Mouse (Mus musculus): ENCODE results near the gene N4bp2l1. TPM values are rescaled to one million over a fixed set of nuclear protein-coding genes. Genes with fewer than 3 reads are reported as not detected.

N4bp2l1 gene
- polyA plus RNA-seq, 1 experiment from 2014 or later, result 17.4 TPM

DNA sequence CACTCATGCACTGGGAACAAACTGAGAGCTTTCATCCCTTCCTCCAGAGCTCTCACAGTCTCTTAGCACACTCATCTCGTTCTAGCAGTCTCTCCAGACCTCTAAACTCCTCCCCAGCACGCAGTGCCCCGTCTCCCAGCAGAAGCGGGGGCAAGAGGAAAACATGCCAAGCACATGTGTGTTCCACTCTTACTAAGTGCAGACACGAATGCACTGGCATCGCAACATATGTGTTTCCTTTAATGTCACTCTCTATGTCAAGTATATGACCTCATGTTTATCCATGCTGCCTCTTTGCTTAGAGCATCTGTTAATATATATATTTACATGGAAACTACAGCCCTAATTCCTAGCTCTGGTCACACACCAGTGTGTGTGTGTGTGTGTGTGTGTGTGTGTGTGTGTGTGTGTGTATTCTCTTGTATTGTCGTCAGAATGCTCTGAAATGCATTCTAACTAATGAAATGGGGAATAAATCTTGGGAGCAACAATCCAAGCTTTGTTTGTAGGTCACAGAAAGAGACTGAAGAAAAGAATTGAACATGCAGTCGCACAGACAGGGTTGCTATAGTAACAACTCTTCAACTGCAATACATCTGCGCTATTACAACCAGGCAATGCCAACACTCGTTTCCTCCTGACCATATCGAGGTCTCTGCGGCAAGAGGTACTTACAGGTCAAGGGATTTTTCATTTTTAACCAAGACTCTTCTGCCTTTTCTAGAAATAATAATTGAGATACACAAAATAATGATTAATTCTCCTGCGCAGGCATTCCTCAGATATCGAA lies 4.6 kb upstream of the N4bp2l1 start:
- Histone ChIP-seq H3K36me3 (ENCODE audit: control insufficient read depth, insufficient read depth) (no peaks in the 10 kb centered on the region), H3K4me2 (ENCODE audit: low read depth, low read length) (no peak overlapping the region), H3K4me3 (ENCODE audit: low read depth, low read length) (no peak overlapping the region), H3K27me3 (ENCODE audit: control insufficient read depth, insufficient read depth, low read depth, low read length) (no peaks in the 10 kb centered on the region), H3K9me3 (replicated peaks; ENCODE audit: control insufficient read depth, low read length) (no peaks in the 10 kb centered on the region), H3K27ac (ENCODE audit: low read length) (no peak overlapping the region), H3K9ac (ENCODE audit: low read depth, low read length) (0 out of 2 replicates have a peak overlapping the region, but pooled peaks have one; percentile 14), H3K4me1 (ENCODE audit: control insufficient read depth, low read depth, low read length) (peaks cover 24% of the 10 kb centered on the region)
- WGBS (ENCODE audit: insufficient replicate concordance), result 75% methylated on average over 14 of the region's 14 CpGs
- no peak for ATAC-seq (ENCODE audit: low read depth)

DNA sequence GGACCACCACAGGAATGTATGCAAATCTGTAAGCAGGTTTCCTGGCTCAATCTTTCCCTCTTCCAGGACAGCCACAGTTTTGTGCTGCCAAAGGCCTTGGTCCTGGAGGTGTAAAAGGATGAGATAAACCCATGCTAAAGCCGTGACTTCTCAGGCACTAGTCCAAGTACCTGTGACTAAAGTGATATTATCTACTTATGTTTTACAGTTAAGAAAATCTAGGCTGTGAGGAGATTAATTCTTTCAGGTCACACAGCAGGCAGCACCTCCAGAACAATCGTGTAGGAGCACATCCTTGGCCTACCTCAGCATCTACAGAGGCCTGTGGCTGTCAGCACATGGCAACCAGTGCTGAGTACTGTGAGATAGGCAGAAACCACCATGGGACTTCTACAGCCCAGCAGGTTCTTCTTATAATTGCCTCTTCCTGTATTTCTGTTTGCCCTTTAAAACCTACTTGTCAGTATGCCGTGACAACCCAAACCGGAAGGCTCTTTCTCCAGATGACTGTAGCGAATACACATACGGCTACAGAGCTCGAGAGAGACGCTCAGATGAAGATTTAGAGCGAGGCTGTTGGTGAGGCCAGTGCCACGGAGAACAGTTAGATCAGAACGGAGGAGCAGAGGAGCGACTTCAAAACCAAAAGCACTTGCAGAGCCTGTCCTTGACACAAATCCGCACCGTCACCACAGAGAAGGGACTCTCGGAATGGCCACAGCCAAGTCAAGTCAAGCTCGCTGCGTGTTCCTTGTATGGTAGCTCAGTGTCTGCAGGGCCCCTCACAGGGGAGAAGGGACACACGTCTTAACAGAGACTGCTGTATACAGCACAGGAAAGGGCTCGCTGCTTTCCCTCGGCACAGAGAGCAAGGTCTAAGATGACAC lies 3.8 kb upstream of the N4bp2l1 start:
- peak overlapping the region; percentile 22; the same call in 1 of the 2 replicates for H3K27ac ChIP-seq (ENCODE audit: low read length)
- H3K4me3 ChIP-seq (ENCODE audit: low read depth, low read length), result no peak overlapping the region
- 0 out of 2 replicates have a peak overlapping the region, but pooled peaks have one; percentile 14 for H3K9ac ChIP-seq (ENCODE audit: low read depth, low read length)
- H3K9me3 ChIP-seq (replicated peaks; ENCODE audit: control insufficient read depth, low read length), result no peaks in the 10 kb centered on the region
- no peak overlapping the region; the same call in 1 of the 2 replicates for H3K4me2 ChIP-seq (ENCODE audit: low read depth, low read length)
- ATAC-seq (ENCODE audit: low read depth), result no peak
- no peaks in the 10 kb centered on the region for H3K36me3 ChIP-seq (ENCODE audit: control insufficient read depth, insufficient read depth)
- WGBS (ENCODE audit: insufficient replicate concordance), result 49% methylated on average over 20 of the region's 20 CpGs
- no peaks in the 10 kb centered on the region for H3K27me3 ChIP-seq (ENCODE audit: control insufficient read depth, insufficient read depth, low read depth, low read length)
- peaks cover 24% of the 10 kb centered on the region for H3K4me1 ChIP-seq (ENCODE audit: control insufficient read depth, low read depth, low read length)

DNA sequence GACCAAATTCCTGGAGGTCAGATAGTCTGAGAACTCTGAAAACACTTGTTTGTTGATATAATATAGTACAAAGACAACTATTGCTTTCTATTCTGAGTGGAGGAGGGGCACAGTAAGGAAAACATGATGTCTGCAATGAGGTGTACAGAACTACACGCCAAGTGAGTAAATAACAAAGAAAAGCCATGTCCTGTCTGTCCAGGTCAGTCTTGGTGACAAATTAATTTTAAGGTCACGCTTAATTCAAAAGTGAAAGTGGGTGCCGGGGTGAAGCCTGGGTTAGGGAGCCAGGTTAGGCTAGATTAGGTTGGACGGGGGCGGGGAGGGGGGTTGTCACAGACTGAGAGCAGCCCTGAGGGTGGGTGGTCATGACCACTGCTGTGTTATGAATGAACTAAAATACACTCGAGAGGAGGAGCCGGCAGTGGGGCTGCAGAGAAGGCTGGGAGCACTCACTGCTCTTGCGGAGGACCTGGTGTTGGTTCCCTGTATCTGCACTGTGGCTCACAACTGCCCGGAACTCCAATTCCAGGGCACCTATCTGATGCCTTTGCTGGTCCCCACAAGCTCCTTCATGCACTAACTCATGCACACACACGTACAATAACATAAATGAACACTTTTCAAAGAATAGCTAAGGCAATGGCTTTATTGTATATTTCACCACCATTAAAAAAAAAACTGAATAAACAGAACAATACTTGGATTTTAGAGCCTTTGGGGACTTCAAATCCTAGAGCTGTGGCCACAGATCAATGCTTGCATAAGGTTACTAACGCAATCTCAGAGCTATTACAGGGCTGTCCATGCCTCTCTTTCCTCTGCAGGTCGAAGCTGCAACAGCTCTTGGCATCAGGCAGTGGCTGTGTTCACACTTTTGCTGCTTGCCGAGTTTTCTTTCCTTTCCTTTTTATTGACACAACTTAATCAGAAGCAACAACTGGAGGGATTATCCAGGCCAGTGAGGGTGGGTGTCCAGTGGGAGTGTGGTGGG lies 2.6 kb upstream of the N4bp2l1 start:
- Histone ChIP-seq H3K9me3 (replicated peaks; ENCODE audit: control insufficient read depth, low read length) (no peaks in the 10 kb centered on the region), H3K4me3 (ENCODE audit: low read depth, low read length) (peak overlapping the region; percentile 42), H3K4me2 (ENCODE audit: low read depth, low read length) (peak overlapping the region; percentile 41), H3K36me3 (ENCODE audit: control insufficient read depth, insufficient read depth) (no peaks in the 10 kb centered on the region), H3K27me3 (ENCODE audit: control insufficient read depth, insufficient read depth, low read depth, low read length) (no peaks in the 10 kb centered on the region), H3K9ac (ENCODE audit: low read depth, low read length) (peak overlapping the region; percentile 24; the same call in 1 of the 2 replicates), H3K27ac (ENCODE audit: low read length) (peak overlapping the region; percentile 82), H3K4me1 (ENCODE audit: control insufficient read depth, low read depth, low read length) (peaks cover 35% of the 10 kb centered on the region)
- peak; percentile 16 for ATAC-seq (ENCODE audit: low read depth)
- 54% methylated on average over 13 of the region's 13 CpGs for WGBS (ENCODE audit: insufficient replicate concordance)

DNA sequence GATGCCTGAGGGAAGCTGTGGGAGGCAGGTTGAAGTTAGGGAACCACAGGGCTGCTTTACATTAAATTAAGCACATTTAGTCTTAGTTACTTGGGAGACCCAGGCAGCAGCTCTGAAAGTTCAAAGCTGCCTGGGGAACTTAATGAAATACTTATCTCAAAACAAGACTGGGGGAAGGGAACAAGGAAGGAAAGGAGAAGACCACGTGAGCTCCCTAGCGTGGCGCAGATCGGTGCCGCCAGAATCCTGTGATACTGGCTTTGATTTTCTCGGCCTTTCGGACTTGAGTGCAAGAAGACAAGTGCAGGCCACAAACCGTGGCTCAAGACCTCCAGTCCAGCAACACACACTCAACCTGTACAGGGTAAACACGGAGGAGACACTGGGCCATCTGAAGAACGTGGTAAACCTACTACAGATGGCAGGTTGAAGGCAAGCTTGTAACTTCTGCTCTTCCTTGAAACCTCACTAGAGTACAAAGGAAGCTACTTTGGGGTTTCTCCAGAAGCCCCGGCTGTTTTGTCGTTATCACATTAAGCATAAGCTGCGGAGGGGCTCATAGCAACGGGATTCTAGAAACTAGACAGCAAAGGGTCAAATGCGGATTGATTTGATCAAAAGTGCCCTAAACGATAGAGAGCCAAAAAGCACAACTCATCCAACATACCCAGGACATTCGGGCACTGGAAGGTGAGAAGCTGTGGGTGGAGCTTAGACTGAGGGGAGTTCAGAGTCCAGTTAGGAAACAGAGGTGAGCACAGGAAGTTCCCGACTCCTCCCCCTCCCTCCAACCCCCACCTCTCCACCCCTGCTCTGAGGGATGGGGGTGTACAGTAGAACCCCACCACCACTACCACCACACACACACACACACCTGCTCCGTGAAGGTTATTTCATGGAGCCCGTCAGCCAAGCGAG lies 1.5 kb upstream of the N4bp2l1 start:
- ATAC-seq (ENCODE audit: low read depth), result peak; percentile 39; the same call in 1 of the 2 replicates
- no peak overlapping the region; the same call in 1 of the 2 replicates for H3K9ac ChIP-seq (ENCODE audit: low read depth, low read length)
- 33% methylated on average over 21 of the region's 21 CpGs for WGBS (ENCODE audit: insufficient replicate concordance)
- no peaks in the 10 kb centered on the region for H3K27me3 ChIP-seq (ENCODE audit: control insufficient read depth, insufficient read depth, low read depth, low read length)
- peak overlapping the region; percentile 49 for H3K4me2 ChIP-seq (ENCODE audit: low read depth, low read length)
- peak overlapping the region; percentile 59 for H3K27ac ChIP-seq (ENCODE audit: low read length)
- H3K4me3 ChIP-seq (ENCODE audit: low read depth, low read length), result peak overlapping the region; percentile 13; the same call in 1 of the 2 replicates
- H3K36me3 ChIP-seq (ENCODE audit: control insufficient read depth, insufficient read depth), result no peaks in the 10 kb centered on the region
- peaks cover 37% of the 10 kb centered on the region for H3K4me1 ChIP-seq (ENCODE audit: control insufficient read depth, low read depth, low read length)
- H3K9me3 ChIP-seq (replicated peaks; ENCODE audit: control insufficient read depth, low read length), result no peaks in the 10 kb centered on the region

DNA sequence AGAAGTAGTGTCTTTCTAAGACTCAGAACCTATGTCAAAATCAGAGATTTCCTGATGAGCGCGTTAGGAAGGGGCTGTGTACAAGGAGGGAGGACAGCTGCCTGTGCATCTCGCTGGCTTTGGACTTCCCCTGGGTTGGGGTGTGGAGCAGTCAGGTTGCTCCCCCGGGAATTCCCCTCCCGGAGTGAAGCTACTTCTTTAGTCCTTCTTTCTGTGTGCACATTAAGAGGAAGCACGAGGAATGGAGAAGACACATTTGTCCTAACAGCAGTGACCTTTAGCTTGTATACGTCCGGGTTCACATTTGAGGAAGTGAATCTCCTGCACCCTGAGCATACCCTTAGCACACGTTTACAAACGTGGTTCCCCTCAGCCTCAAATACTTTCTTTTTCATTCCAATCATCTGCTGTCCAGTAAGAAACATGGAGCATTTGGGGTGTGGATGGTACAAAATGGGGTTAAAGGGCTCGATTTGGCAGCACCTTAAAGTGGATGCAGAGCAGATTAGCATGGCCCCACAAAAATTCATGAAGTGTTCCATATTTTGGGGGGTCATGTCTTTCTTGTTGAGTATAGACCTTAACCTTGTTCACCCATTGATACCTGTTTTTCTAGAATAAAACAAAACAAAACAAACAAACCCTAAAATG lies 1.5 kb downstream of the N4bp2l1 start:
- Histone ChIP-seq H3K4me3 (ENCODE audit: low read depth, low read length) (no peak overlapping the region), H3K27me3 (ENCODE audit: control insufficient read depth, insufficient read depth, low read depth, low read length) (no peaks in the 10 kb centered on the region), H3K4me1 (ENCODE audit: control insufficient read depth, low read depth, low read length) (peaks cover 46% of the 10 kb centered on the region), H3K4me2 (ENCODE audit: low read depth, low read length) (peak overlapping the region; percentile 92), H3K9me3 (replicated peaks; ENCODE audit: control insufficient read depth, low read length) (no peaks in the 10 kb centered on the region), H3K36me3 (ENCODE audit: control insufficient read depth, insufficient read depth) (peaks cover 3% of the 10 kb centered on the region; the same call in 1 of the 2 replicates), H3K27ac (ENCODE audit: low read length) (peak overlapping the region; percentile 37; the same call in 1 of the 2 replicates), H3K9ac (ENCODE audit: low read depth, low read length) (no peak overlapping the region; the same call in 1 of the 2 replicates)
- WGBS (ENCODE audit: insufficient replicate concordance), result 32% methylated on average over 11 of the region's 11 CpGs
- no peak for ATAC-seq (ENCODE audit: low read depth)

DNA sequence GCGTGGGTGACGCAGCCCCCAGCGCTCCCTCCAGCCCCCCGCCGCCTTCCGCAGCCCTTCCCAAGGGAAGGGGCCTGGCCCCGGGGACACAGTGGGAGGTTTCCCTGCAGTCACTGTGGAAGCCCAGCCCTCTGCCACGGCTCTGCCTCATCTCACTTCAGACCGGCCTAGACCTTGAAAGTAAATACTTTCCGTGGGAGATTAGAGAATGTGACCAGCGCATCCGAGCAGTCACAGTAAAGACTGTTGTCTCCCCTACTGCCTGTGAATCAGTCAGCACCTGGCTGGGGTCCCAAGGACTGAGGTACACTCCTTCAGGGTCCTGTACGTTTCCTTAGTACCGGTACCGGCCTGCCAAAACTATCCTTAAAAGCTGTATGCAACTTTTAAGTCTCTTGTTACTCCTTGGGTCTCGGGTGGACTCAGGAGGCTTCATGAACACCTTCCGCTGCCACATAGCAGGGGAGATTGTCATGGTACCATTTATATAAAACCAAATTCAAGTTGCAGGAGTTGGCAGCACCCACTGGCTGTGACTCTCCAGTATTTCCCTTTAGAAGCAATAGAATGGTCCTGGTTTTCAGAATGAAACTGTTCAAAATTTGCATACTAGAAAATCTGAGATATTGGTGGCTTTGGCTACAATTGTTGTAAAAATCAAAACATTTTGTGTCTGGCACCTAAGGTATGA lies 2.2 kb downstream of the N4bp2l1 start:
- H3K36me3 ChIP-seq (ENCODE audit: control insufficient read depth, insufficient read depth), result peaks cover 3% of the 10 kb centered on the region; the same call in 1 of the 2 replicates
- WGBS (ENCODE audit: insufficient replicate concordance), result 11% methylated on average over 17 of the region's 17 CpGs
- peak overlapping the region; percentile 91 for H3K27ac ChIP-seq (ENCODE audit: low read length)
- peak overlapping the region; percentile 96 for H3K9ac ChIP-seq (ENCODE audit: low read depth, low read length)
- H3K4me2 ChIP-seq (ENCODE audit: low read depth, low read length), result peak overlapping the region; percentile 92
- peaks cover 42% of the 10 kb centered on the region for H3K4me1 ChIP-seq (ENCODE audit: control insufficient read depth, low read depth, low read length)
- ATAC-seq (ENCODE audit: low read depth), result no peak; the same call in 1 of the 2 replicates
- H3K4me3 ChIP-seq (ENCODE audit: low read depth, low read length), result peak overlapping the region; percentile 90
- H3K9me3 ChIP-seq (replicated peaks; ENCODE audit: control insufficient read depth, low read length), result no peaks in the 10 kb centered on the region
- no peaks in the 10 kb centered on the region for H3K27me3 ChIP-seq (ENCODE audit: control insufficient read depth, insufficient read depth, low read depth, low read length)

All from liver, embryonic 16.5 days (tissue).